Comparison of ENCODE assay signal across 9 mouse cellular contexts in the genomic region with DNA sequence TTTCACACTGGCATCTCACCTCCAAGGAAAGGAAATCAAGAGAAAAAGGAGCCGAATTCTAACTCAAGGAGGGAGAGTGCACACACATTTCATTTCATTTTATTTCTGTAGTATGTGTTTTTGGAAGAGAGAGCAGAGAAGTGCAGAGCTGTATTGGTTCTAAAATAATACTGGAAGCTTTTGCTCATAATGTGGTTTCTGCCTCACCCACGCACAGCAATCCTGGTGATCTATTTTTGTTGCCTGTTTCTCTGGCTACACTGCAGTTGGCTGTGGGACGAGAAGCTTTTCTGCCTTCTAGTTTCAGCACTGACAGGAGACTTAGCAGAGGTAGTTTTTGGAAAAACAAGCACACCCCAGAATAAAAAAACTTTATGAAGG.
DNase-seq lines count a peak whose midpoint lies in the region; ATAC-seq and TF ChIP-seq lines count a peak whose summit lies in the region.
"Had no signal": no experiment of that assay in that cellular context is flagged by ENCODE, and none has a peak within 500 bp of the region (broad histone marks: within the 10 kb centered on the region; RNA-seq: fewer than 3 reads in every experiment).

No protein-coding gene starts in this region.

- no peak overlapping the region for H3K9ac ChIP-seq in forebrain, embryonic 16.5 days (replicated peaks; ENCODE audit: low read depth, low read length)
- no peak overlapping the region for H3K9ac ChIP-seq in intestine, postnatal 0 days (ENCODE audit: low read depth, low read length)
- no peak overlapping the region for H3K9ac ChIP-seq in neural tube, embryonic 12.5 days
- H3K9ac ChIP-seq: liver, embryonic 15.5 days had no signal

- H3K27ac ChIP-seq in forebrain, embryonic 16.5 days (ENCODE audit: low read length), result peak overlapping the region; percentile 73
- H3K27ac ChIP-seq in intestine, postnatal 0 days (ENCODE audit: low read depth, low read length), result 0 out of 2 replicates have a peak overlapping the region, but pooled peaks have one; percentile 28
- H3K27ac ChIP-seq in neural tube, embryonic 12.5 days, result no peak overlapping the region
- H3K27ac ChIP-seq: liver, embryonic 15.5 days had no signal

- no peaks in the 10 kb centered on the region for H3K9me3 ChIP-seq in forebrain, embryonic 16.5 days (ENCODE audit: control insufficient read depth, low read length)
- H3K9me3 ChIP-seq in intestine, postnatal 0 days (ENCODE audit: control insufficient read depth), result no peaks in the 10 kb centered on the region
- H3K9me3 ChIP-seq in neural tube, embryonic 12.5 days, result no peaks in the 10 kb centered on the region
- H3K9me3 ChIP-seq: liver, embryonic 15.5 days had no signal

- no peaks in the 10 kb centered on the region for H3K27me3 ChIP-seq in forebrain, embryonic 16.5 days (replicated peaks; ENCODE audit: control insufficient read depth, insufficient read depth, low read length)
- H3K27me3 ChIP-seq in intestine, postnatal 0 days (replicated peaks; ENCODE audit: control insufficient read depth, insufficient read depth, low read length), result no peaks in the 10 kb centered on the region
- no peaks in the 10 kb centered on the region for H3K27me3 ChIP-seq in neural tube, embryonic 12.5 days (replicated peaks)
- H3K27me3 ChIP-seq: liver, embryonic 15.5 days had no signal

- no peaks in the 10 kb centered on the region for H3K36me3 ChIP-seq in forebrain, embryonic 16.5 days (ENCODE audit: control insufficient read depth, insufficient read depth)
- H3K36me3 ChIP-seq in intestine, postnatal 0 days (ENCODE audit: control insufficient read depth, insufficient read depth), result no peaks in the 10 kb centered on the region
- H3K36me3 ChIP-seq in neural tube, embryonic 12.5 days, result no peaks in the 10 kb centered on the region
- H3K36me3 ChIP-seq: liver, embryonic 15.5 days had no signal

- 8% methylated on average over 3 of the region's 3 CpGs for WGBS in forebrain, embryonic 16.5 days
- 46% methylated on average over 3 of the region's 3 CpGs for WGBS in intestine, postnatal 0 days
- 14% methylated on average over 3 of the region's 3 CpGs for WGBS in neural tube, embryonic 12.5 days

- peaks cover 22% of the 10 kb centered on the region for H3K4me1 ChIP-seq in forebrain, embryonic 16.5 days (replicated peaks; ENCODE audit: control insufficient read depth, insufficient read depth, low read length)
- H3K4me1 ChIP-seq in intestine, postnatal 0 days (replicated peaks; ENCODE audit: control insufficient read depth, insufficient read depth, low read length), result no peaks in the 10 kb centered on the region
- peaks cover 29% of the 10 kb centered on the region for H3K4me1 ChIP-seq in neural tube, embryonic 12.5 days
- H3K4me1 ChIP-seq: liver, embryonic 15.5 days had no signal

- H3K4me3 ChIP-seq in forebrain, embryonic 16.5 days (replicated peaks; ENCODE audit: low read length), result no peak overlapping the region
- H3K4me3 ChIP-seq in intestine, postnatal 0 days (ENCODE audit: low read depth, low read length), result no peak overlapping the region
- no peak overlapping the region for H3K4me3 ChIP-seq in neural tube, embryonic 12.5 days
- H3K4me3 ChIP-seq: liver, embryonic 15.5 days had no signal

- peak overlapping the region; percentile 57 for H3K4me2 ChIP-seq in forebrain, embryonic 16.5 days (ENCODE audit: low read length)
- 0 out of 2 replicates have a peak overlapping the region, but pooled peaks have one; percentile 6 for H3K4me2 ChIP-seq in intestine, postnatal 0 days (replicated peaks; ENCODE audit: low read depth)
- H3K4me2 ChIP-seq in neural tube, embryonic 12.5 days (replicated peaks), result peak overlapping the region; percentile 55
- H3K4me2 ChIP-seq: liver, embryonic 15.5 days had no signal

- DNase-seq in R1 (ENCODE audit: low read depth, low spot score), result peak; percentile 1
- no peak for DNase-seq in lung, postnatal 4 days
- DNase-seq in thymus, postnatal 25 days, result no peak
- DNase-seq in T-cell, adult 2 months (ENCODE audit: low spot score), result no peak

- peak; percentile 32 for ATAC-seq in CD4-positive, CD25-positive, alpha-beta regulatory T cell, adult 4 months
- peak; percentile 37 for ATAC-seq in forebrain, embryonic 16.5 days
- ATAC-seq in intestine, postnatal 0 days, result no peak
- 0 out of 2 replicates have a peak, but pooled peaks have one; percentile 8 for ATAC-seq in neural tube, embryonic 12.5 days (ENCODE audit: low FRiP score, low read depth)

- no peak for TF ChIP-seq CTCF in intestine, postnatal 0 days (IDR thresholded peaks at IDR 0.05; ENCODE audit: low read depth)

Comparison
In these comparisons a context has a peak if more than half of its experiments do, and no peak if none do; other contexts are left out.
1. H3K4me2 ChIP-seq: peak in every context shown above with its lines; median percentile 57 in forebrain, embryonic 16.5 days; 55 in neural tube, embryonic 12.5 days; 6 in intestine, postnatal 0 days.